8 mouse cellular contexts compared by ENCODE assay signal in genomic region chr2:170204768-170205514, GRCm38 (mm10). TPM values are rescaled to one million over a fixed set of nuclear protein-coding genes. Genes with fewer than 3 reads are reported as not detected.
DNase-seq lines count a peak whose midpoint lies in the region; ATAC-seq and TF ChIP-seq lines count a peak whose summit lies in the region.

No protein-coding gene starts in this region.

- H3K27ac ChIP-seq in kidney, embryonic 16.5 days (ENCODE audit: low read length) = peak overlapping the region; percentile 88
- peak overlapping the region; percentile 86; the same call in 1 of the 2 replicates for H3K27ac ChIP-seq in bone marrow, adult 2 months (ENCODE audit: control insufficient read depth, insufficient read depth, low read depth, low read length, poor library complexity)
- H3K27ac ChIP-seq in hindbrain, embryonic 10.5 days = peak overlapping the region; percentile 85; the same call in 1 of the 2 replicates

- no peaks in the 10 kb centered on the region for H3K9me3 ChIP-seq in kidney, embryonic 16.5 days (ENCODE audit: low read length)
- no peaks in the 10 kb centered on the region for H3K9me3 ChIP-seq in hindbrain, embryonic 10.5 days

- no peaks in the 10 kb centered on the region for H3K27me3 ChIP-seq in kidney, embryonic 16.5 days (ENCODE audit: insufficient read depth, low read length)
- peaks cover 9% of the 10 kb centered on the region; the same call in 1 of the 2 replicates for H3K27me3 ChIP-seq in hindbrain, embryonic 10.5 days (ENCODE audit: insufficient read depth, poor library complexity, severe bottlenecking)

- H3K4me3 ChIP-seq in kidney, embryonic 16.5 days (ENCODE audit: low read length) = peak overlapping the region; percentile 47
- H3K4me3 ChIP-seq in bone marrow, adult 2 months (replicated peaks; ENCODE audit: control insufficient read depth, low read depth, low read length) = no peak overlapping the region
- peak overlapping the region; percentile 53 for H3K4me3 ChIP-seq in hindbrain, embryonic 10.5 days

- peaks cover 18% of the 10 kb centered on the region for H3K4me1 ChIP-seq in kidney, embryonic 16.5 days (ENCODE audit: insufficient read depth, low read length)
- peaks cover 5% of the 10 kb centered on the region; the same call in 1 of the 2 replicates for H3K4me1 ChIP-seq in bone marrow, adult 2 months (ENCODE audit: control insufficient read depth, insufficient read depth, low read length)
- H3K4me1 ChIP-seq in hindbrain, embryonic 10.5 days (replicated peaks) = peaks cover 33% of the 10 kb centered on the region

- WGBS in kidney, embryonic 16.5 days = 22% methylated on average over 10 of the region's 10 CpGs
- WGBS in bone marrow, adult 2 months = 7% methylated on average over 10 of the region's 10 CpGs
- 34% methylated on average over 10 of the region's 10 CpGs for WGBS in hindbrain, embryonic 10.5 days

- H3K36me3 ChIP-seq in kidney, embryonic 16.5 days (ENCODE audit: insufficient read depth, low read length) = no peaks in the 10 kb centered on the region
- H3K36me3 ChIP-seq in hindbrain, embryonic 10.5 days = no peaks in the 10 kb centered on the region

- DNase-seq in kidney, adult 18-20 months = no peak
- no peak for DNase-seq in hindbrain, embryonic 10.5 days (ENCODE audit: low spot score)
- DNase-seq in urinary bladder, postnatal 25 days (ENCODE audit: low spot score) = no peak
- no peak for DNase-seq in adrenal gland, postnatal 25 days
- no peak for DNase-seq in cerebellum, adult 8-10 months

- H3K9ac ChIP-seq in kidney, embryonic 16.5 days (replicated peaks; ENCODE audit: low read length) = peak overlapping the region; percentile 68

- no peak for TF ChIP-seq CTCF in bone marrow, adult 2 months (IDR thresholded peaks at IDR 0.05; ENCODE audit: control insufficient read depth, insufficient read depth, low read length)

- no peak for TF ChIP-seq POLR2A in bone marrow, adult 2 months (IDR thresholded peaks at IDR 0.05; ENCODE audit: borderline replicate concordance, control insufficient read depth, low read depth, low read length)

- H3K4me2 ChIP-seq in kidney, embryonic 16.5 days (replicated peaks; ENCODE audit: low read depth, low read length) = peak overlapping the region; percentile 82

- no peak for ATAC-seq in kidney, embryonic 16.5 days (ENCODE audit: low FRiP score, low TSS enrichment)
- ATAC-seq in megakaryocyte, adult 5-6 weeks (ENCODE audit: poor library complexity, severe bottlenecking) = peak; percentile 25; the same call in 1 of the 2 replicates

RNA-seq across cellular contexts. Expression of gene Zfp217, which starts 57.0 kb away (rescaled TPM):
- polyA plus RNA-seq in kidney, embryonic 16.5 days (2015; fragmentation: Nextera tagmentation; extraction: Ambion mirVana) = 4.4 and 5.1 TPM in 2 replicates
- polyA plus RNA-seq in bone marrow, adult 2 months (2011; ENCODE audit: insufficient read depth, insufficient read length, low replicate concordance, missing spikeins) = 10.1 and 23.7 TPM in 2 replicates
- 3.0 TPM in 2 replicates for polyA plus RNA-seq in hindbrain, embryonic 10.5 days (2016; fragmentation: Nextera tagmentation; extraction: Ambion mirVana)
- total RNA-seq in megakaryocyte, adult 5-6 weeks (2015) = 40.4 and 52.3 TPM in 2 replicates
- 50.9 and 62.5 TPM in 2 replicates for total RNA-seq in megakaryocyte, adult 5-6 weeks (2017)
- 27.3 and 32.8 TPM in 2 replicates for total RNA-seq in adrenal gland, postnatal 25 days (2021)
